Comparison of ENCODE assay signal across 8 mouse cellular contexts in genomic region chr17:15194894-15195461, GRCm38 (mm10).
A peak's percentile ranks its signal among the peaks of the same experiment; 100 is the strongest.
DNase-seq lines count a peak whose midpoint lies in the region; ATAC-seq lines count a peak whose summit lies in the region.

No protein-coding gene starts in this region.

- no peaks in the 10 kb centered on the region for H3K36me3 ChIP-seq in lung, embryonic 15.5 days
- no peaks in the 10 kb centered on the region for H3K36me3 ChIP-seq in liver, embryonic 11.5 days (ENCODE audit: control insufficient read depth, insufficient read depth, low read length)
- no peaks in the 10 kb centered on the region for H3K36me3 ChIP-seq in stomach, embryonic 15.5 days

- H3K4me3 ChIP-seq in lung, embryonic 15.5 days, result no peak overlapping the region
- H3K4me3 ChIP-seq in liver, embryonic 11.5 days (ENCODE audit: low read depth, low read length), result no peak overlapping the region
- no peak overlapping the region for H3K4me3 ChIP-seq in stomach, embryonic 15.5 days (replicated peaks)

- WGBS in lung, embryonic 15.5 days, result 15% methylated on average over 7 of the region's 7 CpGs
- WGBS in liver, embryonic 11.5 days, result 29% methylated on average over 7 of the region's 7 CpGs
- WGBS in stomach, embryonic 15.5 days, result 17% methylated on average over 7 of the region's 7 CpGs

- ATAC-seq in lung, embryonic 15.5 days (ENCODE audit: borderline replicate concordance, extremely low read depth, low FRiP score, low TSS enrichment), result peak; percentile 48
- 0 out of 2 replicates have a peak, but pooled peaks have one; percentile 36 for ATAC-seq in liver, embryonic 11.5 days (replicated peaks; ENCODE audit: low FRiP score)
- 0 out of 2 replicates have a peak, but pooled peaks have one; percentile 4 for ATAC-seq in stomach, embryonic 15.5 days (ENCODE audit: insufficient read depth, low FRiP score, low read depth)

- no peaks in the 10 kb centered on the region for H3K9me3 ChIP-seq in lung, embryonic 15.5 days
- no peaks in the 10 kb centered on the region for H3K9me3 ChIP-seq in liver, embryonic 11.5 days (ENCODE audit: control insufficient read depth, low read length)
- no peaks in the 10 kb centered on the region for H3K9me3 ChIP-seq in stomach, embryonic 15.5 days

- H3K4me1 ChIP-seq in lung, embryonic 15.5 days, result peaks cover 34% of the 10 kb centered on the region
- H3K4me1 ChIP-seq in liver, embryonic 11.5 days (replicated peaks; ENCODE audit: control insufficient read depth, insufficient read depth, low read length), result no peaks in the 10 kb centered on the region; the same call in 1 of the 2 replicates
- H3K4me1 ChIP-seq in stomach, embryonic 15.5 days, result peaks cover 20% of the 10 kb centered on the region; the same call in 1 of the 2 replicates

- intact Hi-C loops in heart, postnatal 14 days (cut with DNase I), result loop anchor here (5.0 kb wide), 2 partner anchors 128 to 182 kb away; partner anchors contain the start of gene Dll1

- no peak overlapping the region for H3K9ac ChIP-seq in lung, embryonic 15.5 days
- H3K9ac ChIP-seq in liver, embryonic 11.5 days (ENCODE audit: low read depth, low read length), result no peak overlapping the region
- no peak overlapping the region for H3K9ac ChIP-seq in stomach, embryonic 15.5 days

- no peaks in the 10 kb centered on the region for H3K27me3 ChIP-seq in lung, embryonic 15.5 days
- H3K27me3 ChIP-seq in liver, embryonic 11.5 days (replicated peaks; ENCODE audit: control insufficient read depth, insufficient read depth, low read length), result no peaks in the 10 kb centered on the region
- no peaks in the 10 kb centered on the region; the same call in 1 of the 2 replicates for H3K27me3 ChIP-seq in stomach, embryonic 15.5 days (replicated peaks)

- no peak overlapping the region for H3K4me2 ChIP-seq in lung, embryonic 15.5 days
- H3K4me2 ChIP-seq in liver, embryonic 11.5 days, result no peak overlapping the region
- no peak overlapping the region for H3K4me2 ChIP-seq in stomach, embryonic 15.5 days

- H3K27ac ChIP-seq in lung, embryonic 15.5 days, result peak overlapping the region; percentile 5; the same call in 1 of the 2 replicates
- no peak overlapping the region for H3K27ac ChIP-seq in liver, embryonic 11.5 days (ENCODE audit: low read depth, low read length)
- H3K27ac ChIP-seq in stomach, embryonic 15.5 days, result peak overlapping the region; percentile 44; the same call in 1 of the 2 replicates

- no peak for DNase-seq in lung, postnatal 25 days (ENCODE audit: low spot score)
- DNase-seq in forelimb bud, embryonic 11.5 days (ENCODE audit: low read depth, low spot score), result peak; percentile 74
- DNase-seq in liver, embryonic 11.5 days (ENCODE audit: low spot score), result no peak
- DNase-seq in layer of hippocampus, postnatal 14 days (ENCODE audit: low spot score in 2 of 2), result no peak
- no peak for DNase-seq in urinary bladder, postnatal 36 days (ENCODE audit: low spot score in 2 of 2)
- no peak for DNase-seq in heart, postnatal 14 days
